Mouse (Mus musculus): ENCODE measurements around the gene Mroh2a.

GRCm38 (mm10) chr1:88226670-88227379 lies at the start of gene Mroh2a:
- TF ChIP-seq POLR2A (IDR thresholded peaks at IDR 0.05; ENCODE audit: insufficient read depth, low read depth, low read length) (no peak), CTCF (IDR thresholded peaks at IDR 0.05; ENCODE audit: insufficient read depth, low read depth, low read length) (no peak)

Measured in olfactory bulb, adult 2 months (tissue).